Comparison of ENCODE assay signal across 15 mouse cellular contexts in the genomic region with DNA sequence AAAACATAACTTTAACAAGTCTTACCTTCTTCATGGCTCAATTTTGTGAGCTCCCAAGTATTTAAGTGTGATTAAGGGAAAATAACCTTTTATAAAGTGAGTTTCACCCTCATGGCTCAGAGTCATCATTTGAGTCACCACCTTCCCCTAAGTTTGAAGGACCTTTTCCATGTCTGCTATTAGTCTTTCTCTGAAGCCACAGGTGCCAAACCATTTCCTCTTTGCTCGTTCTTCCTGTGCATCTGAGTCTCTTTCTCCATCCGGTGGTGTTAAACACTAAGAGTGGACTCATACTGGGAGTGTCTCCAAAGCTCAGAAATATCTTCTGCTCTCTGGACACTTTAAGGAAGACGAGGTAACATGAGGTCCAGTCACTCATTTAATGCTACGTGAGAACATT.
"Had no signal": no experiment of that assay in that cellular context is flagged by ENCODE, and none has a peak within 500 bp of the region (broad histone marks: within the 10 kb centered on the region; RNA-seq: fewer than 3 reads in every experiment).

No protein-coding gene starts in this region.

- H3K9me3 ChIP-seq: limb, embryonic 13.5 days; midbrain, embryonic 12.5 days had no signal

- H3K9ac ChIP-seq: limb, embryonic 13.5 days; liver, embryonic 14.5 days; midbrain, embryonic 12.5 days had no signal

- H3K36me3 ChIP-seq: limb, embryonic 13.5 days; midbrain, embryonic 12.5 days had no signal

- H3K4me3 ChIP-seq: layer of hippocampus, adult 2 months; limb, embryonic 13.5 days; megakaryocyte, embryonic 14.5 days; midbrain, embryonic 12.5 days had no signal

- H3K27ac ChIP-seq: kidney, postnatal 0 days; layer of hippocampus, adult 2 months; limb, embryonic 13.5 days; liver, embryonic 14.5 days; midbrain, embryonic 12.5 days; stomach, postnatal 0 days had no signal

- H3K4me1 ChIP-seq: megakaryocyte, embryonic 14.5 days; midbrain, embryonic 12.5 days had no signal

- ATAC-seq: lung, postnatal 0 days had no signal

- H3K4me2 ChIP-seq: limb, embryonic 13.5 days; midbrain, embryonic 12.5 days had no signal

- H3K27me3 ChIP-seq: limb, embryonic 13.5 days; megakaryocyte, embryonic 14.5 days; midbrain, embryonic 12.5 days had no signal

- DNase-seq: kidney, adult 8-10 months; kidney, postnatal 36 days; left cerebral cortex, postnatal 4 days; lung, adult 2 months; lung, postnatal 36 days; right cerebral cortex, postnatal 14 days; thymus, postnatal 4 days had no signal
